Mouse (Mus musculus) embryonic facial prominence, embryonic 12.5 days (tissue): ENCODE results near the gene Rock2. TPM values are rescaled to one million over a fixed set of nuclear protein-coding genes. Genes with fewer than 3 reads are reported as not detected.

Experiments
- ATAC-seq: fragments of 200-750 bp; cut with Nextera tagmentation; 2 replicates; pipeline ENCODE4 v1.8.0; 2017; ENCODE audit not compliant: insufficient number of reproducible peaks, insufficient read depth, low FRiP score, low TSS enrichment
- H3K27ac ChIP-seq: fragments of 300-500 bp; sonication (generic); 2 replicates; pipeline ENCODE4 v1.5.1; 2016; ENCODE audit warnings: mild to moderate bottlenecking
- H3K27me3 ChIP-seq: fragments of 300-500 bp; sonication (generic); 2 replicates; pipeline ENCODE4 v1.6.1; 2016; ENCODE audit warnings: mild to moderate bottlenecking, moderate library complexity
- H3K36me3 ChIP-seq: fragments of 300-500 bp; sonication (generic); 2 replicates; pipeline ENCODE4 v1.6.1; 2016; ENCODE audit warnings: mild to moderate bottlenecking
- H3K4me1 ChIP-seq: fragments of 300-500 bp; sonication (generic); 2 replicates; pipeline ENCODE4 v1.6.1; 2016
- H3K4me2 ChIP-seq: fragments of 300-500 bp; sonication (generic); replicated peaks from 2 replicates; pipeline ENCODE4 v1.6.1; 2016; ENCODE audit warnings: mild to moderate bottlenecking, moderate library complexity
- H3K4me3 ChIP-seq: fragments of 300-500 bp; sonication (generic); 2 replicates; pipeline ENCODE4 v1.5.1; 2016; ENCODE audit warnings: mild to moderate bottlenecking
- H3K9ac ChIP-seq: fragments of 300-500 bp; sonication (generic); 2 replicates; pipeline ENCODE4 v1.6.1; 2016; ENCODE audit warnings: mild to moderate bottlenecking, moderate library complexity
- H3K9me3 ChIP-seq: fragments of 300-500 bp; sonication (generic); 2 replicates; pipeline ENCODE4 v1.6.1; 2016; ENCODE audit warnings: mild to moderate bottlenecking, moderate library complexity
- WGBS: fragments of 180-500 bp; shearing (Covaris S2); methylation state at CpG from one replicate; pipeline ENCODE4 v1.1.7; 2016; 5-methylcytosine and 5-hydroxymethylcytosine counted together
- polyA plus RNA-seq: library from polyadenylated mRNA; unstranded; fragments of >200 nt; fragmentation: Nextera tagmentation; extraction: Ambion mirVana; gene quantifications from 2 replicates; pipeline ENCODE4 v1.2.1, GENCODE M21; 2016

Gene Rock2
- polyA plus RNA-seq, 1 experiment from 2014 or later: 18.9 TPM

GRCm38 (mm10) chr12:16860533-16860932 is 34.2 kb upstream of the Rock2 start:
- Histone ChIP-seq H3K9ac (no peak overlapping the region), H3K4me3 (no peak overlapping the region), H3K4me2 (no peak overlapping the region), H3K36me3 (no peaks in the 10 kb centered on the region), H3K27me3 (no peaks in the 10 kb centered on the region), H3K4me1 (0 out of 2 replicates have a peak, but pooled peaks cover 6% of the 10 kb centered on the region), H3K27ac (no peak overlapping the region), H3K9me3 (no peaks in the 10 kb centered on the region)
- ATAC-seq: no peak
- 65% methylated on average over 1 of the region's 1 CpGs for WGBS

DNA sequence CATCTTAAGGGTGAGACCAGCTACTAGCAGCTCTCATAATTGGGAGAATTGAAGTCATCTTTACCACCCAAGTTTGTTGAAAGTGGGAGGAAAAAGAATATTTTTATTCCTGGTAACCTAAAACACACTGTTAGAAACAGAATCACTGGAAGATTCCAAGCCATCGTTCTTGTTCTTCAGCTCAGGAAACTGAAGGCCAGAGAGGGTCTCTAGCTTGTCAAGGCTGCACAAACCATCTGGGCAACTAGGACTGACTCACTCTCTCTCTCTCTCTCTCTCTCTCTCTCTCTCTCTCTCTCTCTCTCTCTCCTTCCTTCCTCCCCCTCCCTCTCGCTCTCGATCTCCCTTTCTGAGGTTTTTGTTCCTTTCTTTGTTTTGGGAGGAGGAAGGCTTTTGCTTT is 33.7 kb upstream of the Rock2 start:
- Histone ChIP-seq H3K9me3 (no peaks in the 10 kb centered on the region), H3K4me3 (no peak overlapping the region), H3K27ac (no peak overlapping the region), H3K4me1 (0 out of 2 replicates have a peak, but pooled peaks cover 2% of the 10 kb centered on the region), H3K4me2 (no peak overlapping the region), H3K9ac (no peak overlapping the region), H3K36me3 (no peaks in the 10 kb centered on the region), H3K27me3 (no peaks in the 10 kb centered on the region)
- WGBS: 54% methylated on average over 3 of the region's 3 CpGs
- ATAC-seq: no peak

DNA sequence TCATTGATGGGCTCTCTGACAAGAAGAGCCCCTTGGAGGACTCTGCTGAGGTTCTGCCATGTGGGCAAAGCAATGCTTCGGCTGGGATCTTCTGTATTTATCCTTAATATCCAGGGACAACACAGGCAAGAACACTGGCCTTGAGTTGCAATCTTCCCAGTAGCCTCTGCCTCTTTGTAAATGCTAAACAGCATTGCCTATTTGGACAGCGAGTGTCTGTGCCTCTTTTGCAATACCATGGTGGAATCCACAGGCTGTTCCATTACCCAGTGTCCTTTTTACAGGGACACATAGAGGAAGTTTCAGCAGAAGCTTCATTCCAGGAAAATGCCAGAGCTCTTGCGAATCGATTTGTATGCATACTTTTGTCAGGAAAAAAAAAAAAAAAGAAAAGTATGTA is 30.2 kb upstream of the Rock2 start:
- peaks cover 6% of the 10 kb centered on the region for H3K4me1 ChIP-seq
- H3K36me3 ChIP-seq: no peaks in the 10 kb centered on the region
- H3K4me2 ChIP-seq: no peak overlapping the region
- H3K9me3 ChIP-seq: no peaks in the 10 kb centered on the region
- WGBS: 81% methylated on average over 4 of the region's 4 CpGs
- no peak overlapping the region for H3K9ac ChIP-seq
- H3K27me3 ChIP-seq: no peaks in the 10 kb centered on the region
- H3K4me3 ChIP-seq: no peak overlapping the region
- no peak for ATAC-seq
- H3K27ac ChIP-seq: no peak overlapping the region

- Histone ChIP-seq H3K9me3 (no peaks in the 10 kb centered on the region), H3K36me3 (no peaks in the 10 kb centered on the region), H3K4me2 (no peak overlapping the region), H3K4me3 (no peak overlapping the region), H3K27me3 (no peaks in the 10 kb centered on the region), H3K9ac (no peak overlapping the region), H3K4me1 (peaks cover 20% of the 10 kb centered on the region), H3K27ac (no peak overlapping the region)
- ATAC-seq: no peak
- WGBS: 53% methylated on average over 3 of the region's 3 CpGs
These were observed 28.8 kb upstream of the Rock2 start for GRCm38 (mm10) chr12:16865871-16866270.

DNA sequence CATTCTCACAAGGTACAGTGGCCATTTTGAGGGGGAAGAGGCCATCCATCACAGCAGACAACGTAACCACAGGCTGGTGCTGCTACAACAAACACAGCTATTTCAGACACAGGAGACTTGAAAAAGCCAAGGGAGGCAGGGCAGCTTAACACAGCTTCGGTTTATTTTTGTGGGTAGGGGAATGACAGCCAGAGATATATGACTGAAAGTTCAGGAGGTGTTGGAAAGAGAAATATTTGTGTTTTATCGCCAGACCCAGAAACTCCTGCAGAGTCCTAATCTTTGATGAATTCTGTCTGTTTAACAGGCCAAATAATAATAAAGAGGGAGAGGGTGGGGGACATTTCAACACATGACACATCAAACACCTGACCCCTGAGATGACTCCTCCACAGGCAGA is 28.2 kb upstream of the Rock2 start:
- H3K4me2 ChIP-seq: no peak overlapping the region
- H3K4me3 ChIP-seq: no peak overlapping the region
- peaks cover 21% of the 10 kb centered on the region for H3K4me1 ChIP-seq
- no peak overlapping the region for H3K27ac ChIP-seq
- no peaks in the 10 kb centered on the region for H3K9me3 ChIP-seq
- WGBS: 63% methylated on average over 3 of the region's 3 CpGs
- ATAC-seq: no peak
- no peaks in the 10 kb centered on the region for H3K27me3 ChIP-seq
- H3K9ac ChIP-seq: no peak overlapping the region
- no peaks in the 10 kb centered on the region for H3K36me3 ChIP-seq

GRCm38 (mm10) chr12:16867306-16867705 is 27.4 kb upstream of the Rock2 start:
- ATAC-seq: no peak
- no peaks in the 10 kb centered on the region for H3K9me3 ChIP-seq
- 58% methylated on average over 7 of the region's 7 CpGs for WGBS

DNA sequence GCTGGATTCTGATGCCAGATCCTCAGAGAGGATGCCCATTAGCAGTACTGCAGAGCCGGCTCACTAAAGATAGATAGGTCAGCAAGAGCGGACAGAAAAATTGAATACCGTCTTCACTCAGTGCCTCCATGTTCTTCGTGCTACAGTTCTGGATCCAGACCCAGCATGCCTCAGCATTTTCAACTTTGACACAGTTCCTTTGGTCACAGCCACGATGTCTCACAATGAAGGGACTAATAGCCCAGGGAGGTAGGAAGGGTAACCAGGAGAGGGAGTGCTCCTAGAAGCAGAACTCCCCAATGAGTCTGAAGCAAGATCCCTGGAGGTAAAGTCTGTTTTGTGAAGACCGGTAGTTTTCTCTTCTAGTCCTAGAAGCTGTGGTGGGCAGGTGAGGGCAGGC is 26.1 kb upstream of the Rock2 start:
- Histone ChIP-seq H3K4me2 (no peak overlapping the region), H3K9ac (no peak overlapping the region), H3K9me3 (no peaks in the 10 kb centered on the region), H3K36me3 (no peaks in the 10 kb centered on the region), H3K4me3 (no peak overlapping the region), H3K27me3 (no peaks in the 10 kb centered on the region), H3K27ac (no peak overlapping the region), H3K4me1 (peaks cover 21% of the 10 kb centered on the region)
- WGBS: 78% methylated on average over 6 of the region's 6 CpGs
- ATAC-seq: no peak

More at GRCm38 (mm10) chr12:16867306-16867705, 27.4 kb upstream of the Rock2 start:
- H3K27ac ChIP-seq: no peak overlapping the region
- H3K4me2 ChIP-seq: no peak overlapping the region
- H3K4me1 ChIP-seq: peaks cover 21% of the 10 kb centered on the region
- no peak overlapping the region for H3K9ac ChIP-seq
- no peak overlapping the region for H3K4me3 ChIP-seq
- no peaks in the 10 kb centered on the region for H3K27me3 ChIP-seq
- H3K36me3 ChIP-seq: no peaks in the 10 kb centered on the region

GRCm38 (mm10) chr12:16869091-16869778 is 25.5 kb upstream of the Rock2 start:
- Histone ChIP-seq H3K36me3 (no peaks in the 10 kb centered on the region), H3K4me1 (peaks cover 21% of the 10 kb centered on the region), H3K27me3 (no peaks in the 10 kb centered on the region), H3K4me3 (no peak overlapping the region), H3K9ac (no peak overlapping the region), H3K4me2 (no peak overlapping the region), H3K27ac (peak overlapping the region; percentile 82; the same call in 1 of the 2 replicates), H3K9me3 (no peaks in the 10 kb centered on the region)
- 52% methylated on average over 8 of the region's 8 CpGs for WGBS
- no peak for ATAC-seq

DNA sequence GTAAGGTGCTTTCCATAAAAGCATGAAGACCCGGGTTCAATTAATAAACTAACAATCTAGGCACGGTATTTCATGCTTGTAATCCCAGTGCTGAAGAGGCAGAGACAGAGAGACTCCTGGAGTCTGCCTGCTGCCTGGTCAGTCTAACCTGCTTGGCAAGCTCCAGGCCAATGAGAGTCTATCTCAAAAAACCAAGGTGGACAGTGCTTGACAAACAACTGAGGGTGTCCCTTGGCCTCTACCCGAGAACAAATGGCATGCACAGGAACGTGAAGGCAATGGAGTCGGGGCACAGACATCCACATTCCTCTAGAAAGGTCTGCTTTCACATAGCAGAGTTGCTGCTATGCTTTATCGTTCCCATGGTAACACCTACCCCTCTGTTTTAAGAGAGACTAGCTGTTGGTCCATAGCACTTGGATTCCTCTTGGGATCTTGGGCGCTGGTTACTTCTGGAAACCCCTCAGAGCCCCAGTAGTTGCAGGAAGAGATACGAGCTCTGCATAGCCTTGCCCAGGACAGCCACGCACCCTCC is 24.8 kb upstream of the Rock2 start:
- 48% methylated on average over 9 of the region's 9 CpGs for WGBS
- 0 out of 2 replicates have a peak, but pooled peaks have one; percentile 12 for ATAC-seq

DNA sequence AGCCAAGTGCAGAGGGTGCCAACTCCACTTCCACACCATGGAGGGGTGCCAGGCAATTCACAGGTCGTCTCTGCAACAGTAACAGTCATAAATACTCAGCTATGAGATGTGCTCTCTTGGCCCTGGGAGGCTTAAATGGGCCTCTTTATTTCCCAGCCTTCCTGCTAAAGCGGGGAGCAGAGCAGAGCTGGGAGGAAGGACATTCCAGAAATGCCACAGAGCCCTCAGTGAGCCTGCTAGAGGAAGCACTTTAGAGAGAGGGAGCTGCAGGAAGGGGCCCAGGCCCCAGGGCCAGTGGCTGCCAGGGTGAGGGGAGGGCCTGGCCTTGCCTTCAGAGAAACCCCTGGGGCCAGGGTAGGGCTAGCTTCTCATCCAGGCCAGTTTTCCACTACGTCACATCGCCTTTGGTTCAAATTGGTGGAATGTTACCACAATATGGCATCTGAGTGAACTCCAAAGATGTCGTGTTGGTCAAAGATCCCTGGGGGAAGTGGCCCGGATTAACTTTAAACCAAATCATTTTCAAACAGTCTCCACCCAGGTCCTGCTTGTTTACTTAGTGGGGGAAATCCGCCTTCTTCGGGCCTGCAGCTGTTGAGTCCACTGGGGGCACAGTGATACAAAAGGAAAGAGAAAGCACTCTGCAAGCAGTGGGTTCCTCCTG is 24.2 kb upstream of the Rock2 start:
- Histone ChIP-seq H3K4me1 (peaks cover 21% of the 10 kb centered on the region), H3K9me3 (no peaks in the 10 kb centered on the region), H3K9ac (no peak overlapping the region), H3K27me3 (no peaks in the 10 kb centered on the region), H3K4me3 (no peak overlapping the region), H3K4me2 (no peak overlapping the region), H3K27ac (peak overlapping the region; percentile 82), H3K36me3 (no peaks in the 10 kb centered on the region)
- peak; percentile 74 for ATAC-seq
- WGBS: 18% methylated on average over 8 of the region's 8 CpGs

More for the DNA sequence above, 24.8 kb upstream of the Rock2 start:
- Histone ChIP-seq H3K27ac (peak overlapping the region; percentile 82), H3K4me2 (no peak overlapping the region), H3K4me1 (peaks cover 21% of the 10 kb centered on the region), H3K27me3 (no peaks in the 10 kb centered on the region), H3K9me3 (no peaks in the 10 kb centered on the region), H3K9ac (no peak overlapping the region), H3K4me3 (no peak overlapping the region), H3K36me3 (no peaks in the 10 kb centered on the region)

DNA sequence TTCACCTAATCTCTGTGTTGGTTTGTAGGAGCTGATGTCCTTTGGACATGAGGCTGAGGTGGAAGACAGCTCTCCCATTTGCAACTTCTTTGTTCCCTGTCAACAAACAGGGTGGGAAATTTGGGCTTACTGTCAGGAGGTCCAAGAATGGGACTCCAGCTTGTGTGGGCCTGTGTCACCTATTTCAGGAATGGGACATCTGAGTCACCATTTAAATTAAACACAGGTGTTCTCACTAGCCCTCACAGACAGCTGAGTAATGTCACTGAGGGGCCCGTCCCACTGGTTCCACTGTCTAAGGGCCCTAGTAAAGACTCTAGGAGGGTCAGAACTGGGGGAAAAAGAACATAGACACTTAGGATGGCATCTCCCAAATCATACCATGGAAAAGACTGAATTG is 22.7 kb upstream of the Rock2 start:
- no peak overlapping the region for H3K4me2 ChIP-seq
- no peaks in the 10 kb centered on the region for H3K9me3 ChIP-seq
- ATAC-seq: no peak
- no peak overlapping the region for H3K27ac ChIP-seq
- H3K36me3 ChIP-seq: no peaks in the 10 kb centered on the region
- no peak overlapping the region for H3K9ac ChIP-seq
- WGBS: 48% methylated on average over 1 of the region's 1 CpGs
- H3K4me1 ChIP-seq: peaks cover 21% of the 10 kb centered on the region
- no peak overlapping the region for H3K4me3 ChIP-seq
- H3K27me3 ChIP-seq: no peaks in the 10 kb centered on the region

DNA sequence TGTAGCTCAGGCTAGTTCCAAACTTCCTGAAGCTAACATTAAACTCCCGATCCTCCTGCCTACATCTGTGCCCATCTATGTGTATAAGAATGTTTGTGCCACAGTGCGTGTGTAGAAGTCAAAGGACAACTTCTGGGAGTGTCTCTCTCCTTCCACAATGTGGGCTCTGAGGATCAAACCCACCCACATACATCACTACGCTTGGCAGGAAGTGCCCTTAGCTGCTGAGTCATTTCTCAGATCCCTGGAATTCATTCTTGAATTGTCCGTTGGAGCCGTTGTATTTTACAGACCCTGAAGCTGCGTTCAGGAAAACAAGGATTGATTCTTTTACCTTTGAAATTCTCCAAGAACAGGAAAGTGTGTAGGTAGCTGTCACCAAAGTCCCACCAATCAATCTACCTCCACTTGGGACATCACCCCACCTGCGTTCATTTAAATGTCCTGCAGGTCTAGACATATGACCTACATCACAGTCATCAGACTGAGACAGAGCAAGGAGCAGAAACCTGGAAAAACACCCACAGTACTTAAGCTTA is 21.7 kb upstream of the Rock2 start:
- Histone ChIP-seq H3K4me2 (no peak overlapping the region), H3K4me3 (no peak overlapping the region), H3K4me1 (peaks cover 21% of the 10 kb centered on the region), H3K9me3 (no peaks in the 10 kb centered on the region), H3K9ac (no peak overlapping the region), H3K27ac (no peak overlapping the region), H3K36me3 (no peaks in the 10 kb centered on the region), H3K27me3 (no peaks in the 10 kb centered on the region)
- no peak for ATAC-seq
- WGBS: 65% methylated on average over 7 of the region's 7 CpGs
